Mouse (Mus musculus): ENCODE results near the gene Ficd.

GRCm38 (mm10) chr5:113719221-113719661, 16.4 kb upstream of the Ficd start:
- TF ChIP-seq CTCF (IDR thresholded peaks at IDR 0.05; ENCODE audit: low read depth, low read length) (no peak), EP300 (IDR thresholded peaks at IDR 0.05; ENCODE audit: insufficient read depth, low read depth, low read length) (no peak)

All from ES-Bruce4 (cell line).